Mouse (Mus musculus) stomach, postnatal 0 days (tissue): Measurements from ENCODE around the gene Obp2b.
"Not testable (repeated sequence)": the region's sequence is repeated elsewhere in the genome, so short reads cannot be mapped to it uniquely, and the experiment has no call there.

Source experiments
- CTCF ChIP-seq: IDR thresholded peaks from 2 replicates; pipeline ENCODE4 v1.5.1; 2016; ENCODE audit warnings: antibody characterized with exemption, low read depth, mild to moderate bottlenecking, moderate library complexity
- EP300 ChIP-seq: optimal IDR thresholded peaks from 2 replicates; pipeline ENCODE3; 2016; ENCODE audit warnings: antibody characterized with exemption

DNA sequence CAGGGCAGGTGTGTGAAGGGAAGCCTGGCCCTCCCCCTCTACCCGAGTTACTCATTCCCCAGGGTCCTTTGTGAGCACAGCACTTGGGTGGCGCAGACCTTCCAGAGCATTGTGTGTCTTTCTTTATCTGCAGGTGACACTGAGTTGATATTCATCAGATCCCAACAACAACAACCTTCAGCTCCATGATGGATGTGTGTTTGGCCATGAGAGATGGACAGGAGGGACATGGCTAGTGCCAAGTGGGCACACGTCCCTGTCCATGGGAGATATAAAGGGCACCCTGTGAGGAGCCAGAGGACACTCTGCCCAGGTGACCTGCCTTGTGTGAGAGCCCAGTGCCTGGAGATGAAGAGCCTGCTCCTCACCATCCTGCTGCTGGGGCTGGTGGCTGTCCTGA is 37.1 kb upstream of the Obp2b start, which contains the start of gene Obp2a:
- not testable (repeated sequence) for TF ChIP-seq CTCF, EP300
